Mouse (Mus musculus) gastrocnemius, adult 8-10 months (tissue): Measurements from ENCODE around the gene Zfp746. TPM values are rescaled to one million over a fixed set of nuclear protein-coding genes. Genes with fewer than 3 reads are reported as not detected.
"Not testable (repeated sequence)": the region's sequence is repeated elsewhere in the genome, so short reads cannot be mapped to it uniquely, and the experiment has no call there.

Source experiments
- DNase-seq, 2 experiments: peaks; one replicate each; pipeline ENCODE4 v3.0.0; 2022; ENCODE audit warnings: low spot score in 2 of 2
- total RNA-seq, 4 experiments: library from RNA; stranded (reverse); gene quantifications; 2 replicates each; pipeline ENCODE4 v1.2.4; 2022

Gene Zfp746
- total RNA-seq: 10 to 100 TPM in 2 of 4 experiments, 1 to 10 TPM in 2; 8.5 to 12.9 (median 10.0) TPM

DNA sequence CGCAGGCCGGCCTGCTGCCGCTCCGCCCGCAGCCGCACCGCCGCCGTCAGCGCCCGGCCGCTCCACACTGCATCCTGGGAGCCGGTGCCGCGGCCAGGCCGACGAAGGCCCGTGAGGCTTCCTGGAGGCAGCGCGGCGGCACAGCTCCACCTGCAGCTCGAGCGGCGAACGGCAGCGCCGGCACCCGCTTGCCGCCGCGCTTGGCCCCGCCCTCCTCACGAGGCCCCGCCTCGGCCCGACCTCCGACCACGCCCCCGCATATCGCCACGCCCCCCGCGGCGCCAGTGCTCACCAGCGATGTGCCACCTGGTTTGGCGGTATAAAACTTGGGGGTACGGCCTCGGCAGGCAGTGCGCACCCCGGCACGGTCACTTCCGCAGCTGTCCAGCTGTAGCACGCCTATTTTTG is at the start of gene Zfp746:
Zfp746 (minus strand) TSS at position 123 of the 408 bp plus-strand sequence.
- DNase-seq: peak; percentile 84 to 88

DNA sequence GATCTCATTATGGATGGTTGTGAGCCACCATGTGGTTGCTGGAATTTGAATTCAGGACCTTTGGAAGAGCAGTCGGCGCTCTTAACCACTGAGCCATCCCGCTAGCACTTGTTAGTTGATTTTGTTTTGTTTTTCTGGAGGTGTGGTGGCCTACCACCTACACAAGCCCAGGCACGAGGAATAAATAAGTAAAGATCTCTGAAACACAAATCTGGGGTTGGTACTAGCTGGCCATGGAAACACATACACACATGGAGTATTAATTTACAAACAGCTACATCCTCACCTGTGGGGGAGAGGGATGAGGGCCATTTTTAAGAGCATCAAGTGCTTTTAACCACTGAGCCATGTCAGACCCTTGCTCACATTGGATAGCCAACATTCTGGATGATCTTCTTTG is 34.7 kb upstream of the Zfp746 start:
- not testable (repeated sequence) for DNase-seq

DNA sequence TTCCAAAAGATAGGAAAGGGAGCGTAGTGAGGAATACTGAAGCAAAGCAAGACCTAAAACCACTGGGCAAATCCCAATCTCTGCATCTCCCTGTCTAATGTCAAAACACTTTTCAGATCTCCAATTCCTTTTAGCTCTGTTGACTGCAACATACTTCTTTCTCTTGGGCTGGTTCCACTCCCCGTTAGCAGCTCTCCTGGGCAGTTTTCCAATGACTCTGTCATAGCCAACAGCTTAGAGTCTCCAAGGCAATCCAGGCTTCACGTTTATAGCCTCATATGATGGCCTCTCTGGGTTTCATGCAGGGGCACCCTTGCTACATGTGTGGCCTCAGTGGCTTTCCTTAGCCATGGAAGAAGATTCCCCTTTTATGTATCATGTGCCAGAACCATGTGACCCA is 29.6 kb upstream of the Zfp746 start:
- no peak for DNase-seq

DNA sequence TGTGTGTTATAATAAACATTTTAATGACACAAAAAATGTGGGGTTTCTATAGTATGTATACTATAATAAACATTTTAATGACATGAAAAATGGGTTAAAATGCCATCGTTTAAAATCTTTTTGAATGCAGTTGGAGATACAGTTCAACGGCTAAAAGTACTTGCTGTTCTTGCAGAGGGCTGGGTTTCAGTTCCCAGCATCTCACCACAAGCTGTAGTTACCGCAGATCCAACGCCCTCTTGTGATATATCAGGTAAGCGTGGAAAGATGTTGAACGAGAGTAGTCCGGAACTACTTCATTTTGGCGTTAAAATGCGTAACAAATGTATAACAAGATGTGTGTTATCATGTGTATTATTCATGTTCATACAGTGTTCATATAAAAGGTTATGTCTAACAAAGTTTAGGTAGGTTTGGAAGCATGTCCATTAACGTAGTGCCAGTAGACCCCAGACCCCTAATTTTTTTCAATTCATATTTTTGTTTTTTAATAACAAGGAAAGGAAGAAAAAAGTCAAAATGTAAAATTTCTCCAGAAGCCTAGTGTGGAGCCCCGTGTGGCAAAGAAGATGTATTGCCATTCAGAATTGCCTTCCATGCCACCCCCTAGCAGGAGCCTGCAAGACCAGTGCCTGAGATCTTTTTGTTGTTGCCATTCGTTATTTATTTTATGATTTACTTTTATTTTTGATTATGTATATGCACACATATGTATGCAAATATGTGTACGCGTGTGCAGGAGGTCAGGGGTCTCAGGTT is 743 bp upstream of the Zfp746 start:
- DNase-seq: no peak

DNA sequence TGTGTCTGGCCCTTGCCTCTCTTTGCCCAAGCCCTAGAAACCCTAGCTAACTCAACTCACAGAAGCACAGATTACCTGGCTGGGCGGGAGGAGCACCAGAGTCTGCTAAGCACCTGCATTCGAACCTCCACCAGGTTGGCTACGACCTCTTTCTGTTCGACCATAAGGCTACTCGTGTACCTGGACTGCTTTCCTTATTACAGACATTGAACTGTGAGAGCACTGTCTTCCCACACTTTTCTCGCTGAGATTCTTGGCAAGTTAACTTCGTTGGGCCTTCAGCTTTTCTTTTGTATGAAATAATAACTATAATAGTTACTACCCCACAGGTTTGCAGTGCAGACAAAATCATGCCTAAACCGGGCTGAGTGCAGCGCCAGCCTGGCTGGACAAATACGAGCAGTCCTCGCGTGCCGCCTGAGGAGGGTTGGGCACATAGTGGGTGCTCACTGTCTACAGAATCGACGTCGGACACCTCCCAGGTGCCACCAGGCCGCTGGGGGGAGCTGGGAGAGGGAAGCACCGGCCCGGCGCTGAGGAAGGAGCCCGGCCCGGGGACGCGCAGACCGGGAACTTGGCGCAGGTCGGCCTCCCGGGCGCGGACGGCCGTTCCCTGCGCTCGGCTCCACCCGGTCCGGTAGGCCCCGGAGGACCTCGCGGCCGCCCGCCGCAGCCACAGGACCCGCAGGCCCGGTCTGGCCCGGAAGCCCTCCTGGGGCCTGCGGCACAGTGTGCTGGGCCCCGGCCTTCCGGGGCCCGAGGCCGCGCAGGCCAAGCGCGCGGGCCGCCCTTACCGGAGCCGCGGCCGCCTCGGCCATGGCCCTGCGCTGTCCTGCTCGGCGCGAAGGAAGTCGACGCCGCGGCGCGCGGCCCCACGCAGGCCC is 630 bp downstream of the Zfp746 start:
- peak; percentile 50 to 58 for DNase-seq

DNA sequence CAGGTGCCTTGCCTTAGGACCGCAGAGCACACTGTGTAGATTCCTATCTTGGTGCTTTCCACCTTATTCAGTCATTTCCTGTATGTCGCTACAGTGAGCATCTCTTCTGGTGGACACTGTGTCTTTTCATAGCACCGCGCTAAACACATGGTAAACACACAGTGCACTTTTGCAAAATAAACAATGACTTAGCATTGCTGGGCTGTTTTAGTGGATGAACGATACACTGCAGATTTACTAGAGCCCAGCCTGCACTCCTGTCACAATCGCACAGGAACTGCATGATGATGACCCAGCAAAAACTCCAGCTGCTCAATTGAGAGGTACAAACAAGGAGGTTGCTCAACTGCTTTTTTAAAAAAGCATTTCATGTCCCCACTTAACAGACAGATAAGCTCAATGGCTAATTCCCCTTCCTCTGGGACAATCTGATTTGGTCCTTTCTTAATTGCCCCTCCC is 2.6 kb downstream of the Zfp746 start:
- no peak for DNase-seq

DNA sequence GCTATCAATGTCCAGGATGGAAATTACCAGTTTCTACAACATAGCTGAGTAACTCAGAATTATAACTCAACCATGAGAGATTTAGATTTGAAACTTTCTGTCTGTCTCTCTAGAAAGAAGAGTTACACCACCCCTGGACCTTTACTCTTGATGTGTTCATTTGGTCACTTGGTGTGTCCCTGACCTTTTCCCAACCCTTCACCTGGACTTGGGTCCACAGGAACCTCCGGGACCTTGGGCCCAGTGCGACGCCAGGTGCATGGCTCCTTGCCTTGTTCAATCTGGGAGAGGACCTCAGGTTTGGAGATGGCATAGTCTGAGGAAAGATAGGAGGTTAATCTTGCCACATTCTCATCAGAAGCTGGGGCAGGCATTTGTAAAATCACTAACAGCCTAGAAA is 4.4 kb downstream of the Zfp746 start:
- no peak for DNase-seq

DNA sequence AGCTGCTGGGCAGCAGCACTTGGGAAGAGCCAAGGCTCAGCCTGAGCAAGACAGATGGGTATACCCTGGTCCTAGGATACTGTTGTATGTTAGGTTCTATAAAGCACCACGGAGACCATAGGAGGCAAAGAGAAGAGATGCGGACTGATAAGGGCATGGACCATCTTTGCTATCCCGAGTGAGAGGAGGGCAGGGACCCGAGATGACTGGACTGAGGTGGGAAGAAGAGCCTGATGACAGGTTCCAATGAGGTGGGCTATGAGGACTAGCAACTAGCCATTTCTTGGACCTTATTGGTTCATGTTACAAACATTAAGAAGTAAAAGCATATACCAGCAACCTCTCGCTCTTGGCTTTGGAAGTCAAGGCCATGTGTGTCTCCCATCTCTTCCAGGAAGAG is 5.4 kb downstream of the Zfp746 start:
- no peak for DNase-seq

DNA sequence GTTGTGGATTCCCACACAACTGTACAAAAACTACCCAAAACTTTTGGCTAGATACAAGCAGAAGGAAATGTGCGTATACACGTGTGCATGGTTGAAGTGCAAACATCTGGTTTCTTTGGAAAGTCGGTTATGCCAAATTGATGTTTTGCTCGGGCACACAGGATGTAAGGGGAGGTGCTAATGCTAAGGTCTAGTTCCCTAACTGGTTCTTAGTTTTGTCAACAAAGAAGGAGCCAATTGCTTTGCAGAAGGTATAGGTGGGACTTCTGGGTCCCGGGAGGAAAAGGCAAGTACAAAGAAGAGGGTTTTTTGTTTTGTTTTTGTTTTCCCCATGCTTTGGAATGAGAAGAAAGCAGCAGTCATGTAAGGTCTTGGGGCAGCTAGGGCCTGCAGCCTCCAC is 13.1 kb downstream of the Zfp746 start:
- no peak for DNase-seq

DNA sequence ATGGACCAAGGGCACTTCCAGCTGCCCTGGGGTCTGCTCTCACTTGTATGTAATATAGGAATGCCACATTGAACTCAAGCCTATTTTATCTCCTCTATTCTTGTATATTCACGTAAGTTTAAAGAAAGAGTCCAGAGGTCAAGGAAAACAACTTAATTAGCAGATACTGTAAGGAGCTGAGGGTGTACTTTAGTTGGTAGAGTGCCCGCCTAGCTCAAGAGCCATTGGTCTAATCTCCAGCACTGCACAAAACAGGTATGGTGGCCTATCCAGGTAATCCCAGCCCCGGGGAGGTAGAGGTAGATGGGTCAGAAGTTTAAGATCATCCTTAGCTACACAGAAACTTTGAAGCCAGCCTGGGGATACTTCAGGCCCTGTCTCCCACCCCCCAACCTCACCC is 18.9 kb downstream of the Zfp746 start:
- DNase-seq: no peak

DNA sequence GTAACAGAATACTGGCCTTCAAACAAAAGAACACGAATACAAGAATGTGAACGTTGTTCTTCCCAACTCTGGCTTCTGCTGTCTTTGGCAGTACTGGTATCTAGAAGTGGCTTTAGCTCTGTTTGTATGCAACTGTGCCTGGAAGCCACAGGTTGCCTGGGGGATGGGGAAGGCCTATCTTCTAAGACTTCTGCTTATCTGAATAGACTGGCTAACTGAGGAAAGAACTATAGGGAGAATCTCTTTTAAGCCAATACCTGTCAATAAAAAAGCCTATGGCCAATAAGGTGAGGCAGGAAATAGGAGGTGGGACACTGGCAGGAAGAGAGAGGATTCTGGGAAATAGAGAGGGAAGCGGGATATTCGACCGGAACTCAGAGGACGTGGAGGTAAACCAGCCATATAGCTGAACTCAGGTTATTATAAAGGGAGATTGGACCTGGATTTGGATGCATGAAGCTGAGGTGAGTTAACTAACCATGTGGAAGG is 20.8 kb downstream of the Zfp746 start:
- no peak for DNase-seq

DNA sequence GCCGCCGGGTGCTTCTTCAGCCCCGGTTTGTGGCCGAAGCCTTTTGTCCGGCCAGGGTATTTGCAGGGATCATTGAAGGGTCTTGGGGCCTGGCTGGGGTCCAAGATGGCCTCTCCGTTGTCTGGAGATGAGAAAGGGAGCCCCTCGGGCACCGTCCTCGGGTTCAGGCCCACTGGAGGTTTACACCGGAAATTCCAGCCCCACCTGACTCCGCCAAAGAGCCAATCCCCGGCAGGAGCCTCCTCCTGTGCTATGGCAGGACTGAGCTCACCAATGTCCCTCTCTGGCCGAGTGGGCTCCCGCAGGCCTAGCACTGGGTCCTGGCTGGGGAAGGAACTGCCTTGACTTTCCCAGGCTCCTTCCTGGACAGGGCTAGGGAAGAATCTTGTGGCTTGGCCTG is 21.9 kb downstream of the Zfp746 start:
- DNase-seq: no peak

DNA sequence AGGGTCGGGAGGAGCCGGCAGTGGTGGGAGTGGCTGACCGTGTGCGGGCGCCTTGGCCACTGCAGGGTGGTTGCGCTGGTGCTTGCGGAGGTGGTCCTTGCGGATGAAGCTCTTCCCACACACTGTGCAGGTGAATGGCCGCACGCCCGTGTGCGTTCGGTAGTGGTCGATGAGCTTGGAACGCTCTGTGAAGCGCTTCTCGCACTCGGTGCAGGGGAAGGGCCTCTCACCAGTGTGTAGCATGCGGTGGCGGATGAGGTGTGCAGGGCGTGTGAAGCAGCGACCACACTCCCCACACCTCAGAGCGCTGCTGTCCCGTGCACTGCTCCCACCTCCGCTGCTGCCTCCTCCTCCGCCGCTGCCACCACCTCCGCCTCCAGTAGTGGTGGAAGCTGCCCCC is 22.5 kb downstream of the Zfp746 start:
- no peak for DNase-seq

DNA sequence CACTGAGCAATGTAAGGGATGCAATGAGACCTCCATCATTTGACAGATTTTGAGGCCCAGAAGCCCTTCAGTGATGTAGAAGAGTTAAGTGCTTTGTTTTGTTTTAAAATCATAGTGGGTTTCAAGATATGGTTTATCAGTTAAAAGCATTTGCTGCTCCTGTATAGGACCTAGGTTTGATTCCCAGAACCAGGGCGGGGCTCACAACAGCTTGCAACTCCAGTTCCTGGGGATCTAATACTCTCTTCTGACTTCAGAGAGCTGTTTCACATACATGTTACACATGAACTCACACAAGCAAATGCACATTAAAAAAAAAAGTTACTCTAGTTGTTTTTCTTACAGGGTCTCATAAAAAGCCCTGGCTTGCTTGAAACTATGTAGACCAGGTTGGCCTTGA is 25.5 kb downstream of the Zfp746 start:
- no peak for DNase-seq

DNA sequence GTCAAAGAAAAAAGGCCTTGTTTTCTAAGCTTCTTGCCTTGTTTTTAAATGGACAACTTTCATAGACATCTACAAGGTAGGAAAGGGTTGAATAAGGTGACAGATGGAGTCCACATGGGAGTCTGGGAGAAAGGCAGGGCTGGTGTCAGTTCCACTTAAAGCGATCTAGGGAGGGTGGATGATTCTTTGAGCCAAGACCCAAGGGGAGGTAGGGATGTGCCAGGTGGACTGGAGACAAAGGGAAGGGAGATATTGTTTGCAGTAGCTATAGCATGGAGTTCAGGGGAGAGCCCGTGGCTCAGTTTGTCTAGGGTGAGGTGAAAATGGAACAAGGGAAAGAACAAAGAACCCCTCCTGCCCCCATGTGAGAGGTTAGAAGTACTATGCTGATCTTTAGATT is 26.0 kb downstream of the Zfp746 start:
- no peak for DNase-seq

DNA sequence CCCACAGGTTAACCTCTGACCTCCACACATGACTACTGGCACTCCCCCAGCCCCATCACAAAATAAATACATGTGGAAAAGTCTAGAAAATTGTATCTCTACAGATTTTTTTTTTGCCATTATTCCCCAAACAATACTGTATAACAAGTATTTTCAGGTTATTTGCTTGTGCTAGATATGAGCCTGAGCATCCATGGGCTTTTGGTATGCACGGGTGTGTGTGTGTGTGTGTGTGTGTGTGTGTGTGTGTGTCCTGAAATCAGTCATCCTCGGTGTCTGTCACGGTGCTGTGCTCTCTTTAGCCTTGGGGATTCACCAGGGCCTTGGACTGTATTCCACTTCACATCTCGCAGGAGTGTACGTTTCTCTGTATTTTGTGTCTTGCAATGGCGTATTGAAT is 34.3 kb downstream of the Zfp746 start:
- DNase-seq: no peak

DNA sequence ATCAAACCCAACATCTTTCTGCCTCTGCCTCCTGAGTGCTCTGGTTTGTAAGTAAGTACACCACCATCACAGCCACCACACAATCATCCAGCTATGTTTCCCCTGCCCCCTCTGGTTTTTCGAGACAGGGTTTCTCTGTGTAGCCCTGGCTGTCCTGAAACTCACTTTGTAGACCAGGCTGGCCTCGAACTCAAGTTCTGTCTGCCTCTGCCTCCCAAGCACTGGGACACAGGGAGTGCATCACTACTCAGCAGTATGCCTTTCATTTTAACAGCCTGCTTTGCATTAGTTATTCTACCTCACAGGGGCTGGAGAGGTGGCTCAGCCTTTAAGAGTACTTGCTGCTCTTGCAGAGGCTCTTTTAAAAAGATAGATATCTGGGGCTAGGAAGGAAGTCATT is 34.7 kb downstream of the Zfp746 start:
- DNase-seq: no peak

DNA sequence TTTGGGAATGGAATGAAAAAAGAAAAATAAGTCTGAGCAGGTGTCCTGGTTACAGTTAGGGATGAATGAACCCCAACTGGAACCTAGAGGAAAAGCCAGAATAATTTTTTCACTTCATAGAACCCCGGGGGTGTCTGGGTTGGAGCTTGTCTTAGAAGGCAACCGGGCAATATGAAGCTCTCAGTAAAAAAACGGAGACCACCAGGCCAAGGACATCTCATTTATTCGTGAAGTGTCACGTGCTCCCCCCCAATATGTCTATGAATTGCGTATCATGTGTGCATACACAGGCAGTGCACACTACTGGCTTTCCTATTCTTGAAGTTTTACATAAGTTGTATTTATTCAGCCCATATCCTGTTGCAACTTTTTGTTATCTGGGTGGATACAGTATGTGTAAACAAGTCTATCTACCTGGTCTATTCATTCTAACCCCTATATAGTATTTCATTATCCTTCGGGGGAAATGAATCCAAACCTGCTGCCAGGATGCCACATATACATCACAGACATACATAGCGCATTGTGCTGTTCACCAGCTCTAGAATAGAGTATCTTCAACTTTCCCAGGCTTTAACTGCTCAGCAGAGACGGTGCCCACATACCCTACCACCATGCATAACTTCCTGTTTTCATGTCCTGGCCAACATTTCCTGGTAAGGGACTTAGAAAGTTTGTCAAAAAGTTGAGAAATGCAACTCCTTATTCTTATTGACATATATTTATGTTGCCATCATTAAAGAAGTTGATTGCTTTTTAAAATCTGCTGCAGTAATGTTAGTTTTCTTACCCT is 36.9 kb downstream of the Zfp746 start:
- DNase-seq: no peak

DNA sequence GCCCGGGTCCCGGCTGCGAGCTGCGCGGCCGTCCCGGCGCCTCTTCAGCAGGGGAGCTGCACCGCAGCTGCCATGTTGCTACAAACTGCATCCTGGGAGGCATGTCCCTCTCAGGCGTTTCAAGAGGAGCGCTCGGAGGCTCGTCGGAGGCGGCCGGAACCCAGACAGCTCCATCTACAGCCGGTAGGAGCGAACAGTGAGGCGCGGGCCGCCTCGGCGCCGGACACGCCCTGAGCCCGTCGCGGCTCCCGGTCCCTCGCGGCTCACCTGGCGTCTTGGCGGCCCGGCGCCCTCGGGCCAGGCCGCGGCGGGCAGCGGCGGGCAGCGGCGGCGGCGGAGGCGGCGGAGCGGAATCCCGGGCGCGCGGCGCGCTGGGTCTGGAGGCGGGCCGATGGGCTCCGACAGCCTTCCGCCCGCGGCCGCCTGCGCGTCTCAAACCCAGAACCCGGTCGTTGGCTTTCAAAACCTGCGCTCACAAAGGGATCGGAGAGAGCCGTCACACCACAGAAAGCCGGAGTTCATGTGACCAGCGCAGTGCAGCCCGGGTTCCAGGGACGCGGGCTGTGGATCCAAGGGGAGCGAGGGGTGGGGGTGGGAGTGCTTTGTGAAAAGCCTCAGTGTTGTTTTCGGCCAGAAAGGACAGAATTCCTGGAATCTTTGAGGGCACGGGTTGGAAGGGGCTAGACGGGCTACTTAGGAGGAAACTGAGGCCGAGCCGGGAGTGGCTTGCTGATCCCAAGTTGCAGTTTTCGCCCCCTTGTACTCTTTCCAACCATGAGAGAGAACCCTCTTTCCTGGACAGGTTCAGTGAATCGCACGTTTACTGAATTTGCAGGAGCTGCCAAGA is 37.7 kb downstream of the Zfp746 start, which contains the start of gene Zfp777:
Zfp777 (minus strand) TSS at position 486 of the 847 bp plus-strand sequence.
- peak; percentile 70 to 76 for DNase-seq
